Mouse (Mus musculus) frontal cortex, postnatal 36 days (tissue): ENCODE measurements around the gene Adamts4.

Experiments used
- DNase-seq, 2 experiments: peaks; one replicate each; pipeline ENCODE4 v3.0.0; 2022; ENCODE audit warnings: low spot score in 2 of 2

Gene Adamts4

DNA sequence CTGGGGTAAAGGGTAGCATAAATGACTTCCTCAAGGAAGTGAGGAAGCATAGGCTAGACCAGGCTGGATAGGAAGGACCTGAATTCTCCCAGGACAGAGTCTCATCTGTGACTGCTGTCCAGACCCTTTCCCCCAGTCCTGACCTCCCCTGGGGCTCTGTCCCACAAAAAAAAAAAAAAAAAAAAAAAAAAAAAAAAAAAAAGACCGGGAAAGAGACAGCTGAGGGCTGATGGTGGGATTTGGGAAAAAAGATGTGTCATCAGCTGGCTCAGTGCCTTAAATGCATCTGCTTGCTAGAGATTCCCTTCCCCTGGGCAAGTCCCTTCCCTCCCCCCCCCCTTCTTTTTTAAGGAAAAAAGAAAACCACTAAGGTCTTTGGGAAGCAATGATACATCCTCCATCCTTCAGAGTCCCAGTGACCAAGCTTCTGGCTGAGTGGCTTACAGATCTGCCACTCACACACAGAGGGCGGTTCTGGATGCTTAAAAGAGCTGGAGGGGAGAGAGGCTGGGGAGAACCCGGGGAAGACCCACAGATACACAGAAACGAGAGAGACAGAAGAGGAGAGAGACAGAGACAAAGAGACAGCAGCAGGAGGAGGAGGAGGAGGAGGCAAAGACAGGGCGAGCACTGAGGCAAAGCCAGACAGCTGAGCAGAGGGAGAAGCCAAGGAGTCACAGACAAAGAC lies at the start of gene Adamts4:
Gene Adamts4, plus strand, starts transcription at position 509 of the 688 bp plus-strand sequence.
- DNase-seq = peak in 1 of 2 experiments; percentile 61

DNA sequence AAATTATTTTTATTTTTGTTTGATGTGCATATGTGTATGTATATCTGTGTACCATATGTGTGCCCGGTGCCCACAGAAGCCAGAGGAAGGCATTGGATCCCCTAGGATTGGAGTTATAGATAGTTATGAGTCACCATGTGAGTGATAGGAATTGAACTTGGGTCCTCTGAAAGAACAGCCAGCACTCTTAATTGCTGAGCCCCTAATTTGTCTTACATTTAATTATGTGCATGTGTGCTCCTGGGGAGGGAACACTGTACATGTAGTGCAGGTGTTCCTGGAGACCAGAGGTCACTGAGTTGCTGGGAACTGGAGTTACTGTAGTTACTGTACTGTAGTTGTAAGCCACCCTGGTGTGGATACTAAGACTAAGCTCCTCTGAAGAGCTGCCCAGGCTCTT lies 49.5 kb upstream of the Adamts4 start:
- DNase-seq = no peak

DNA sequence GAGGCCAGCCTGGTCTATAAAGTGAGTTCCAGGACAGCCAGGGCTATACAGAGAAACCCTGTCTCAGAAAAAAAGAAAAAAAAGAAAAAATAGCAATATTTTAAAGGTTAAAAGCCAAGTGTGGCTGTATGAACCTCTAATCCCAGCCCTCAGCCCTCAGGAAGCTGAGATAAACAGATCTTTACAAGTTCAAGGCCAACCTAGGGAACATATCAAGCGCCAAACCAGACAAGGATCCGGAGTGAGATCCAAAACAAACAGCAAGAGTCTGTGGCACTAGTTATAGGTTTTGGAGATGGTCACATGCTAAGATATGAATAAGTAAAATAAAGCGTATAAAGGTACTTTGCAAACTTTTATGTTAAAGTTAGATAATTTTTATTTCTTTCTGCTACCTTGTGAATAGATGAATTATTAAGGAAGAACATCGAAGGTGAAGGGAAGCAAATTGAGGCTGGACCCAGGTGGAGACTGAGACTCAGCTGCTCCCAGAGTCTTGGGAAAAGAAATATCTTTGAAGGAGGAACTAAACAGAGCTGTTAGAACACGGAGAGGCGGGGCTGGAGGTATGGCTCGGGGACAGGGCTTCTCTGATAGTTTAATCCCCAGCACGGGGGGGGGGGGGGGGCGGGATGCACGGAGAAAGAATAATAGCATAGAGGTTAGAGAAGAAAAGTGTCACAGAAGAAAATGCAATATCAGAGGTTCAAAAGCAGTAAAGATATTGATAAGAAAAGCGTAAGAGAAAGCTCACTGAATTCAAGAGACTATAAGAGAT lies 46.6 kb upstream of the Adamts4 start:
- DNase-seq = no peak

DNA sequence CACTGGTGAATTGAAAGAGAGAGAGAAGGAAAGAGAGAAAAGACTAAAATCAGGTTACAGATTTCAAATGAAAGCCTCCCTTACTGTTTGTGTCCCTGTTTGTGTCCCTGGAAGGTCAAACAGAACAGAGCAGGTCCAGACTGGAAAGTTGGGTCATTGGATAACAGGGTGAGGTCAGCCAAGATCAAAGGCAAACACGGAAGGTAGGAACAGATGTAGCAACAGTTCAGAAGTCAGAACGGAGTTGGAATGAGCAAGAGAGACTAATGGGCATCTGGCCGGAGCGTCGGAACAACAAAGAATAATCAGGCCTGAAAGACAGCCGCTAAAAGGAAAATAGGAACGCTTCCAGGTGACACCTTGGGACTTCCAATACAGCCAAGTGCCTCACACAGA lies 46.0 kb upstream of the Adamts4 start:
- no peak for DNase-seq

DNA sequence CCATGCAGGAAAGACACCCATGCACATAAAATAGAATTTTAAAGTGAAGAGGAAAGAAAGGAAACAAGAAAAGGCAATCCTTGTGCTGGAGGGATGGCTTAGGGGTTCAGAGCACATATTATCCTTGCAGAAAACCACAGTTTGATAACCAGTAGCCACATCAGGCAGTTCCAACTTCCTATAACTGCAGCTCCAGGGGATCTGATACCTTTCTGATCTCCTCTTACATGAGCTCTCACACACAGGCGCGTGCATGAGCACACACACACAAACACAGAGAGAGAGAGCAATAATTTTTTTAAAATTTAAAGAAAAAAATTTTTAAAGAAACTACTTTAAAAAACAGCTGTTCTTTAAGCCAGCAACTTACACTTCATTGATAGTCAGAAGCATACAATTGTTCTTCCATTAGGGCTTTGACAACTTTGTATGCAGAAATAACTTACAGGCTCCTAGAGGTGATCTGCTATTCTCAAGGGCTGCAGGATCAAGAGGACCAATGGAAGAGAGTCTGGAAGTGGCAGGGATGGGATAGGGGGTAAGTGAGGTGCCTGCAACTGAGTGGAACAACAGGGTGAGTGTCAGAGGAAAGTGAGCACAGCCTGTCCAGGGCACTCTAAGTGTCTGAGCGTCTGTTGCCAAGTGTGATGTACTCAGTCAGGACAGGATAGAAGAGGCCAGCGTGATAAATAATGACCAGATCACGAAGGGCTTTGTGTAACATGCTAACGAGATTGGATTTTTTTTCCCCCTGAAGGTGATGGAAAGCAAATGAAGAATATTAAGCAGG lies 44.3 kb upstream of the Adamts4 start:
- no peak for DNase-seq

DNA sequence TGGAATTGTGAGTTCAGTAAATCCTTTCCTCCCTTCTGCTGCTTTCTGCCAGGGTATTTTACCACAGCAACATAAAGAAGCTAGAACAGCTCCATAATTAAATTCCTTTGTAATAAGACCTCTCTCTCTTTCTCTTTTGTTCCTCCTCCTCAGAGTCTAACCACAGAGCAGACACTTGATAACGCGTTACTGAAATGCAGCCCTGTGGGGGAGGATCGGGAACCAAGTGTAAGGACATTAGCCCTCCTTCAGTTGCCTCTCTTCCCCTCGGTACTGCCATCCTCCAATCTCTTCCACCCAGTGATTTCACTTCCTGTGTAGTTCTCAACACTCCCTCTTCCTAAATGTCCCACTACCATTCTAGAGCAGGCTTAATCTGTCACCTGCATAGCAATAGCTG lies 40.8 kb upstream of the Adamts4 start:
- no peak for DNase-seq

DNA sequence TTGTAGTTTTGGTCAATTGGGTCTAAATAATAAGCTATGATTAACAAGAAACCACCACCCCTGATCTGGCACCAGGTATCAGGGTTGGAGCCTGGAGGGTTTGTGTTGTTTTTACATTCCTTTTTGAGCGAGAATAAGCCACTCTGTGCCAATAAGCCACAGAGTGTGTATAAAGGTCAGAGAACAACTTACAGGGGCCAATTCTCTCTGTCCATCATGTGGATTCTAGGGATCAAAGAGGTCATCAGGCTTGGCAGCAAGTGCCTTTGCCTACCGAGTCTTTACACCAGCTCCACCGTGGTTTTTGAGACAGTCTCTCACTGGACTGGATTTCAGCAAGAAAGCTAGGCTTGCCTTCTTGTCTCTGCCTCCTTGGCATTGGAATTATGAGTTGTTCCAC lies 37.4 kb upstream of the Adamts4 start:
- no peak for DNase-seq

DNA sequence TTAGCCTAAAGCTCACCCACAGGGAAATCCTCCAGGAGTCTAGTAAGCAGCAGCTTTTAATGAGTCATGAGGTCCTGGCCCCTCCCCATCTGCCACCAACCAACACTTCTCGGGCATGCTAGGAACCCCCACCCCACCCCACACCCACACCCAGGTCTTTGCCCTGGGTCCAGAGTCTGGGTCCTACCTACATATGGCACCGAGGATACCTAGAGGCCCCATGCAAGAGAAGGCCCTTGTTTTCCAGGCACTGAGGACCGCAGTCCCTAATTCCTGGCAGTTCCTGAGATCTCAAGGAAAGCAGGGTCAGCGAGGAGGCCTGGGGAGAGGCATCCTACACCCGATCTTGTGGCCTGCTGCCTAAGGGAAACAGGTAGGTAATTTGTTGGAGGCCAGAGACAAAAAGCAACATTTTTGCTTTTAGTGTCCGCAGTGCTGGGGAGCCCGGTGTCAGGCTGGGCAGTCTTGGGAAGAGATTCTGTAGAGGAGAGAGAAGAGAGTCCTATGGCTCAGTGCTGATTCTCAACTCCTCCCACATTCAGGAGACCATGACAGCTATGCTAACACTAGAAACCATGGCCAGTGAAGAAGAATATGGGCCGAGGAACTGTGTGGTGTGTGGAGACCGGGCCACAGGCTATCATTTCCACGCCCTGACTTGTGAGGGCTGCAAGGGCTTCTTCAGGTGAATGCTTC lies 36.3 kb upstream of the Adamts4 start, which contains the start of gene Nr1i3:
Gene Nr1i3, plus strand, starts transcription at position 170 of the 696 bp plus-strand sequence.
- DNase-seq = no peak

DNA sequence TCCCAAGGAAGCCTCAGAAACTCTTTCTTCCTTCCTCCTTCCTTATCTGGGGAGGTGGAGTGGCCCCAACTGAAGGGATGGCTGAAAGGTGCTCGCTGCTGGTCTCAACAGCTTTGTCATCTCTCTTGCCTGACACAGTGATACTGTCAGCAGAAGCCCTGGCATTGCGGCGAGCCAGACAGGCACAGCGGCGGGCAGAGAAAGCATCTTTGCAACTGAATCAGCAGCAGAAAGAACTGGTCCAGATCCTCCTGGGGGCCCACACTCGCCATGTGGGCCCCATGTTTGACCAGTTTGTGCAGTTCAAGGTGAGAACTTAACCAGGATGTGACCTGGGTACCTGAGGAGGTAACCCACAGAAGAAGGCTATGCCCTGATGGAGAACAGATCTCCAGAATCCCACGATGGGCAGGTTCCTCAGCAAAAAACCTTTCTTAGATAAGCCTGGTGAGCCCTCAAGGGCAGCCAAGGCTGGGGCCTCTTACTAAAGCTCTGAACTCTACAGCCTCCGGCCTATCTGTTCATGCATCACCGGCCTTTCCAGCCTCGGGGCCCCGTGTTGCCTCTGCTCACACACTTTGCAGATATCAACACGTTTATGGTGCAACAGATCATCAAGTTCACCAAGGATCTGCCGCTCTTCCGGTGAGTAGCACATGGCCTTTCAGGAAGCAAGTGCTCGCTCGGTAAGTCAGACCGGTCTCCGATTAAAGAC lies 33.8 kb upstream of the Adamts4 start:
- no peak for DNase-seq

DNA sequence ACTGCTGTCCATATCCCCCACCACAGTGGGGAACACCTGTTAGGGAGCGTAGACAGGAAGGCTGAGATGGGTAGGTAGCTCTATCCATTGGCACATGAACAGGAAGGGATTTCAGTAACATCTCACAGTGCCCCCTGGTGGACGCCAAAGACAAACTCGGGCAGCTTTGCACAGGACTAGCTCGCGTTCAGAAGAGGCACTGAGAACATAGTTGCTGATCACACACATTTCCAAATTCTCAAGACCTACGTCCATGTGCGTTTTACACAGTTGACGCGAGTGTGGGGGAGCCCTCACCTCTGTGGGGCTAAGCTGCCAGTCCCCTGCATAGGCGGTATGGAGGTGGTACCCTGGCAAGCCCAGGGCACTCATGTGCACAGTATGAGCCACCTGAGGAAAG lies 29.4 kb upstream of the Adamts4 start:
- DNase-seq = peak; percentile 90 to 91

DNA sequence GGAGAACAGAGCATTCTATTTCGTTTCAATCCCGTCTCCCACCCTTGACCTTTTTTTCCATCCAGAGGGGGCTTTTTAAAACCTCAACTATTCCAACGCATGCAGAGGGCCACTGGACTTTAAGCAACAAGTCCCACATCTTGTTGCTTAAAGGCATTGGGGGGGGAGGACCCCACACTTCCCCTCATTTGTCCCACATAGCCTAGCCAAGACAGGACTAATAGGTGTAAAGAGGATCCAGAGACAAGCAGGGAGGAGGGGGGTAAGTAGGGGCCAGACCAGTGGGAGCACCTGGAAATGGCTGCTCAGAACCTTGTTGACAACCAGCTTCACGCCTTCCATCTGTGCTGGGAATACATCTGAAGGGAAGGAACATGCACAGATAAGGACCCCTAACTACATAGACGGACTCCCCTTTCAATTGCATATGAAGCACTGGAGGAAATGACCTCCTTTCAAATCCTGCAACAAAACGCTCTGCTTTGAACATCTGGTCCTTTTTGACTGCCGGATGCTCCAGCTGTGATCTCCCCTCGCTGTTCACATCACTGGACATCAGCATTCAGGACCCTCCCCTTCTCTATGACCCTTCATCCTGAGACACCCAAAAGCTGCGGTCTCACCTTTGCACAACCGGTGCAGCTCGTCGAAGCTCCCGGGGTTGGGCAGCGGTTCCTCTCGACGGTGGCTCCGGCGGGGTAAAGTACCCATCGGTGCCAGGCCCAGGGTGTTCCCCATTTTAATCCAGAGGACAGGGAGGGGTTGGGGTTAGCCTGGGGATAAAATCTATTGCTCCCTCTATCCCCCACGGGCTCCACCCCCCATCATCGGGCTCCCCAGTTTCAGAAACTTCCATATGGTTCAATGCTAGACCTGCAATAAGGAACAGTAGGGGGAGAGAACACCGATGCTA lies 28.7 kb upstream of the Adamts4 start:
- DNase-seq = peak in 1 of 2 experiments; percentile 17

DNA sequence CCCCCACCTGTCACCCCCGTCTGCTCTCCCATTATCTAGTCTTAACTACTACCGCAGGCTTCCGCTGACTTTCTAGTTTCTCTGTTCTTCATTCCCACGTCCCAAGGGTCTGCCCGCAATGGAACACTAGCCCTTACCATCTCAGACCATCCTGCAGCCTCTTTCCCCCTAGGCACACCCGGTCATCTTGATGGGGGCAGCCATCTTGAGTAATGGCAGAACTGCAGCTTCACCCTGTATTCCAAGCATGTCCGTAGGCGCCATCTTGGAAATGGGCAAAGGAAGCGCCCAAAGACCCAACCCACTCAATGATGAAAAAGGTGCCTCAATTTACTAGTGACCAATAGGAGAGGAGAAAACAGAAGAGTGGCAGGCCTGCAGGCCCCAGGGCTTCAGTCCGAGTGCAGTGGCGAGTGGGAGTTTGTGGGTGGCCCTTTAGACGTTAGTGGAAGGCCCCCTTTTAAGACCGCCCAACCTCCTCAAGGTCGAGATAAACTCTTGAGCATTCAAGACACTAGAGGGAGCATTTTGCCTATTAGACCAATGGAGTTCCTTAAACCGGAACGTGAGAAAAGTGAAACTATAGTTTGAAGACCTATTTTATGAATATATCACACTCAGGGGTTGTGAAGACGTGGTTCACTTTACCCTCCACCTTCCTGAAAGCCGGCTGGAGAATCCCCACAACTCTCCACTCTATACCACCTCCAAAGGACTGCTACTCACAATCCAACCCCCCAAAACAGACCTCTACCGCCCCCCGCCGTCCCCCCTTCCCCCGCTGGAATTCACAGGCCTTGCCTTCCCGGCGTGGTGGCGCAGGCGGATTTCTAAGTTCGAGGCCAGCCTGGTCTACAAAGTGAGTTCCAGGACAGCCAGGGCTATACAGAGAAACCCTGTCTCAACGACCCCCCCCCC lies 27.7 kb upstream of the Adamts4 start, which contains the start of gene Tomm40l:
Gene Tomm40l, minus strand, starts transcription at position 277 of the 918 bp plus-strand sequence.
- peak; percentile 96 to 97 for DNase-seq

DNA sequence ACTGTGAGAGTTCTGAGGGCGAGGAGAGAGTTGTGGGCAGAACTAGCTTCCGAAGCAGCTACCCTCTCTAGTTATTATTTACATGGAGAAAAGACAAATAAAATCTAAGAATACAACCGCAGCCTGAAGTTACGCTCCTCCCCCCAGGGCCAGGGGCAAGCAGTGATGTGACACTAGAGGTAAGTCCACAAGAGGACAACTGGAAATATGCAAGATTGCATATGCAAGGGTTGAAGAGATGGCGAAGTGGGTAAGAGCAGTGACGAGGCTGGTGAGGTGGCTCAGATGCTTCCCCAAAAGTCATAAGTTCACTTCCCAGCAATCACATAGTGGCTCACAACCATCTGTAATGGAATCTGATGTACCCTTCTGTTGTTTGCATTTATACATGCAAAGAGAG lies 27.1 kb upstream of the Adamts4 start:
- DNase-seq = no peak

DNA sequence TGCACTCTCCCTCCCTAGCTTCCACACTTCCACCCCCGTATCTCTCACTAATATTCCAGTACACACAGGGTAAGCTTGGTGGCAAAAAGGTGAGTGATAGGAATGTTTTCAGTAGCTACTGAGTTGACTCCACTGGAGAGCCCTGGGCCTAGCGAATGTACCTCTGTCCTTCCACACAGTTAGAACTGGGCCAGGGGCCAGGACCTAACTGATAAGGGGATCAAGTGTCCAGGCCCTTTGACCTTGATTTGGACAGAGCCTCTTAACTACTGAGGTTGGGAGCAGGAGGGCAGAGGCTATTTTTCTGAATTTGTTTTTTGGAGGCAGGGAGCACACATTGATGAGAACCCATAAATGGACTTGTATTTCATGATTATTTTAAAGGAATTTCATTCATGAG lies 26.4 kb upstream of the Adamts4 start:
- no peak for DNase-seq

DNA sequence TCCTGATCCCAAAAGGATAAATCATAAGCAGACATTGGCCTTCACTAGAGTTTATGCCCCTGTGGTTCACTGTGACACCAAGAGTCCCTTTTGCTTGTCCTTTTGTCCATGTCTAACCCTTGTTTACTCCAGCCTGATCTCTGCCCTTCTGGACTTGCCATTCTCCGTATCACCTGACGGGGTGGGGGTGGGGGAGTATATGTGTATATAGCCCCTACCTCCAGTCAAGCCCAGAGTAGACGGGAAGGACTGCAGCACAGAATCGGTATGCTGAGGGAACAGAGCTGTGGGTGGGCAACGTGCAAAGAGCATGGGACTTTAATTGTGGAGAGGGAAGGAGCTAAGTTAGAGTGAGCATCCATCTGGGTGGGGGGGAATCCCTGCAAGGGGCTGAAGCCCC lies 25.4 kb upstream of the Adamts4 start, which contains the start of gene Apoa2:
Gene Apoa2, plus strand, starts transcription at position 198 of the 400 bp plus-strand sequence.
- DNase-seq = no peak

DNA sequence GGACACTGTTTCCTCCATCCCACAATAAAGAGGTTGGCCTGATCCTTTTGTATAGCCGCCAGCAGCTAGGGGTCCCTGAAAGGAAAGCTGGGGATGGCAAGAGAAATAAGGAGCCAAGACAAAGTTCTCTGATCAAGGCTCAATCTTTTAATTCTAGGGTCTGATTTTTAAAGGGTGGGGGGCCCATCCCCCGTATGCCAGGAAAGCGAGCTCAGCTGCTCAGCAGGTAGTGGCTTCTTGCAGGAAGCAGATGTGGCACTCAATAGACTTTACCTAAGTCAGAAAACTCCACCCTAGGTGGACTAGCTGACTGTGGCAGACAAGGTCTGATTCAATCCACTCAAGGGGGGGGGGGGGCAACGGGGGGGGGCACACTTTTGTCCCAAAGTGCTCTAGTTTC lies 23.4 kb upstream of the Adamts4 start:
- DNase-seq = no peak

DNA sequence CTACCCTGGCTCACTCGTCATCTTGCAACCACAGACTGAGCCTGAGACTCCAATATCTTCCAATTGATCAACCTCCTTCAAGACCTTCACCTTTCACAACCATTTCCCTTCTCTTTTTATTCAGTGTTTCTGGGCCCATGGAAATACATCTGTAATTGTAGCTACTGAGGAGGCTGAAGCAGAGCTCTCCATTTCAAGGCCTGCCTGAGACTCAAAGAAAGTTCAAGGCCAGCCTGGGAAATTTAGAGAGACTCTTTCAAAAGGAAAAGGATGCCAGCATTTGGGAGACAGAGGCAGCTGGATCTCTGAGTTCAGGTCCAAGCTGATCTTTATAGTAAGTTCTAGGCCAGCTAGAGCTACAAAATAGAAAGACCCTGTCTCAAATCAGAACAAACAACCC lies 22.3 kb upstream of the Adamts4 start:
- no peak for DNase-seq

DNA sequence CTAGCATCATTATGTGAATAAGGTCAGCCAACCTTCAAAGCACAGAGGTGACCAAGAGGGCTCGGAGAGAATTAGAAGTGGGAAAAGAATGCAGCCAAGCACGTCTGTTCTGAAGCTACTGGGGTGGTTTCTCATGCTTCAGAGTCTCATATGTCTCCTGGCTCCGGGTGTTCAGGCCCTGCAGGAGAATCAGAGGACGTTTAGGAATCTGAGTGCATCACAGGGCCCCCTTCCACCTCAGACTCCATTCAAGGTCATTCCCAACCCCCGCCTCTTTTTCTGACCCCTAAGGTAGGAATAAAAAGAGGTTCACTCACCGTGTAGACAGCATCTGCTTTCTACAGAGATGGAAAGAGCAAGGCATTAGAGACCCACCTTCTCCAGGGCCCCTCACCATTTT lies 20.5 kb upstream of the Adamts4 start:
- DNase-seq = no peak

DNA sequence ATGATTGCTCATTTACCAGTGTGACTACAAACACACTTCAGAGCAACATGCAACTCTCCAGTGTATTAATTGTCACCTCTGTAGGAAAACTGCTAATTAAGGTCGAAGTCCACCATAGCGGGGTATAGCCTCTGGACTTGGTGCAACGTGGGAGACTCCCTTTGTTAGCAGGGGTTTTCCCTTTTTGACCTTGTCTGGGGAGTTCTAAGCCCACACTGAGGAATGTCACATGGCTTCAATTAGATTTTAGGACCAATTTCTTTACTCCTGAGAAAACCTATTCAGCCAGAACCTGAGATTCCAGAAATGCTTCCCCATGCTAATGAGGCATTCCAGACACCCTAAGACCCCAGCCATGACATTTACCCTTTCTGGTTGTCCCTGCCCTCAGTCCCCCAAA lies 20.0 kb upstream of the Adamts4 start:
- no peak for DNase-seq
